Mouse (Mus musculus) midbrain, embryonic 16.5 days (tissue): ENCODE data around the gene Slco3a1. TPM values are rescaled to one million over a fixed set of nuclear protein-coding genes. Genes with fewer than 3 reads are reported as not detected.

Experiments used
- ATAC-seq: fragments of 200-750 bp; cut with Nextera tagmentation; 2 replicates; pipeline ENCODE4 v1.8.0; 2017; ENCODE audit warnings: moderate TSS enrichment
- H3K27ac ChIP-seq: fragments of 300-500 bp; sonication (generic); 2 replicates; pipeline ENCODE4 v1.5.1; 2014; ENCODE audit warnings: mild to moderate bottlenecking, low read length, mixed read lengths
- H3K27me3 ChIP-seq: fragments of 300-500 bp; sonication (generic); 2 replicates; pipeline ENCODE4 v1.6.1; 2014; ENCODE audit warnings: low read depth, low read length, mixed read lengths; ENCODE audit not compliant: control insufficient read depth, insufficient read depth
- H3K36me3 ChIP-seq: fragments of 300-500 bp; sonication (generic); 2 replicates; pipeline ENCODE4 v1.6.1; 2014; ENCODE audit warnings: mild to moderate bottlenecking, low read length, moderate library complexity, mixed read lengths; ENCODE audit not compliant: control insufficient read depth, insufficient read depth
- H3K4me1 ChIP-seq: fragments of 300-500 bp; sonication (generic); 2 replicates; pipeline ENCODE4 v1.6.1; 2014; ENCODE audit warnings: mild to moderate bottlenecking, low read length, mixed read lengths; ENCODE audit not compliant: control insufficient read depth, insufficient read depth
- H3K4me2 ChIP-seq: fragments of 300-500 bp; sonication (generic); 2 replicates; pipeline ENCODE4 v1.6.1; 2014; ENCODE audit warnings: mild to moderate bottlenecking, low read length, mixed read lengths
- H3K4me3 ChIP-seq: fragments of 300-500 bp; sonication (generic); 2 replicates; pipeline ENCODE4 v1.5.1; 2014; ENCODE audit warnings: low read depth, mild to moderate bottlenecking, low read length, moderate library complexity, mixed read lengths
- H3K9ac ChIP-seq: fragments of 300-500 bp; sonication (generic); 2 replicates; pipeline ENCODE4 v1.6.1; 2014; ENCODE audit warnings: low read depth, low read length, mixed read lengths
- H3K9me3 ChIP-seq: fragments of 300-500 bp; sonication (generic); replicated peaks from 2 replicates; pipeline ENCODE4 v1.6.1; 2014; ENCODE audit warnings: mild to moderate bottlenecking, low read length, mixed read lengths; ENCODE audit not compliant: control insufficient read depth, poor library complexity, severe bottlenecking
- WGBS: fragments of 180-500 bp; shearing (Covaris S2); extraction: QIAGEN DNeasy Blood & Tissue Kit; methylation state at CpG from one replicate; pipeline ENCODE4 v1.1.7; 2014; 5-methylcytosine and 5-hydroxymethylcytosine counted together
- polyA plus RNA-seq: library from polyadenylated mRNA; unstranded; fragments of >200 nt; fragmentation: Nextera tagmentation; extraction: Ambion mirVana; gene quantifications from 2 replicates; pipeline ENCODE4 v1.2.1, GENCODE M21; 2015

Slco3a1 gene
- 26.3 and 27.2 TPM in 2 replicates for polyA plus RNA-seq

DNA sequence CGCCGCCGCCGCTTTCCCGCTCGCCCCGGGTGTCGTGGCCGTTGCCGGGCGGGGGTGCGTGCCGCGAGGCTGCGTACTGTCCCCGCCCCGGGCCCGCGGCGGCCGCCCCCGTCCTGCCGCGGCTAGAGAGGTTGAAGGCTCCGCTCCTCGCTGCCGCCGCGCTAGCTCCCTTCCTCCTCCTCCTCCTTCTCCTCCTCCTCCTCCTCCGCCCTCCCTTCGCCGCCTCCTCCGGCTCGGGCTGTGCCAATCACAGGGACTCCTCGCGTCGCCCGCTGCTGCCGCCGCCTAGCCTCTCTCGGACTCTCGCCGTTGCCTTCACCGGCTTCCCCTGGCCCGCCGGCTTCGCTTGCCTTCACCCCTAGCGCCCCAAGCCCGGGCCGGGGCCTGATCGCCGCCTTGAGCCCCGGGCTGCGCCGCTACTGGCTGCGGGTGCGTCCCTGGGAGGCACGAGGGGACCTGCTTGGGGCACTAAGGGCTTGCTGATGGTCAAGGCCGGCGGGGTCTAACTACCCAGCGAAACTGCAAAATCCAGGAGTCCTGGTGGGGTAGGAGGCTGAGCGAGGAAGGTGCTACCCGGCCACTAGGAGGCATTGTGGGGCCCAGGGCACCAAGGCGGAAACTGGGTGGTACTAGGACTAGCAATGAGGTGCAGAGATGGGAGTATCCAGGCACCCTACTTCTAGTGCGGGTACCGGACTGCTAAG, at the start of gene Slco3a1:
Slco3a1 (minus strand) TSS at position 173 of the 704 bp plus-strand sequence.
- peak; percentile 91 for ATAC-seq
- H3K27me3 ChIP-seq = 0 out of 2 replicates have a peak, but pooled peaks cover 3% of the 10 kb centered on the region
- H3K4me3 ChIP-seq = peak within 1 kb of the TSS; percentile 91
- H3K27ac ChIP-seq = peak within 1 kb of the TSS; percentile 93
- no peaks in the 10 kb centered on the region for H3K36me3 ChIP-seq
- H3K4me2 ChIP-seq = peak within 1 kb of the TSS; percentile 81
- H3K4me1 ChIP-seq = peaks cover 34% of the 10 kb centered on the region
- under 1% methylated on average over 61 of the region's 66 CpGs for WGBS
- H3K9ac ChIP-seq = peak within 1 kb of the TSS; percentile 98
- no peaks in the 10 kb centered on the region for H3K9me3 ChIP-seq

DNA sequence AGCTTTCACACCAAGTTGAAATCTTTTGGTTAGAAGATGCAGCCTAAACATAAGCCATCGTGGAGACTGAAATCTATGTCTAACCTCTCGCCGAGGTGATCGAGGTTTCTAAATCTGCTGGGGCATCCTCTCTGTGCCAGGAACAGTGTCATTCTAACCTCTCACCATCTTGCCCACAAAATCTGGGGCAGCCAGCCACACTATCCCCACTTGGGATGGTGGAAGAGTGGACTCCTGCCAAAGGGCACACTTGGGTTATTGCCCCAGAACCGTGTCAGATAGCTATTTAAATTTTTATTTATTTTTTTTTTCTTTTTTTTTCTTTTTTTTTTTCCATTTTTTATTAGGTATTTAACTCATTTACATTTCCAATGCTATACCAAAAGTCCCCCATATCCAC, 46.4 kb upstream of the Slco3a1 start:
- Histone ChIP-seq H3K36me3 (no peaks in the 10 kb centered on the region), H3K27me3 (no peaks in the 10 kb centered on the region), H3K9me3 (no peaks in the 10 kb centered on the region), H3K4me2 (no peak overlapping the region), H3K4me3 (no peak overlapping the region), H3K9ac (no peak overlapping the region), H3K4me1 (no peaks in the 10 kb centered on the region), H3K27ac (no peak overlapping the region)
- no peak for ATAC-seq
- 98% methylated on average over 5 of the region's 5 CpGs for WGBS

DNA sequence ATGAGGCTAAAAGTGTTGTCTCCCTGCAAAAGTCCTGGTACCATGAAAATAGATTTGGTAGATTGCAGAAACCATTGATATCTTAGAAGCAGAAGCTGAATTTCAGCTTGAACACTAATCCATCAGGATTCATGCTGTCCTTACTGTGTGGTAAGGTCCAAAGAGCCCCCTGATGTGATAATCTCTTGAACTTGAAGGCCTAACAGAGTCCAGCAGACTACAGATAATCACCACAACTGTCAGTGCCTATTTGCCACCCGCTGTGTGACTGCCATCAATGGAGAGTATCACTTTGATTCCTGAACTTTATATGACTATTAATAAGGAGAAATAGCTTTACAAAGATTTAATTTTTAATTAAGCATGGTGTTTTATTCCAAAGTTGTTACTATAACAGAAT, 24.8 kb upstream of the Slco3a1 start:
- no peak overlapping the region for H3K4me3 ChIP-seq
- H3K9ac ChIP-seq = no peak overlapping the region
- no peak overlapping the region for H3K4me2 ChIP-seq
- no peaks in the 10 kb centered on the region for H3K36me3 ChIP-seq
- WGBS = 60% methylated on average over 1 of the region's 1 CpGs
- no peak overlapping the region for H3K27ac ChIP-seq
- no peaks in the 10 kb centered on the region for H3K9me3 ChIP-seq
- no peaks in the 10 kb centered on the region for H3K4me1 ChIP-seq
- H3K27me3 ChIP-seq = no peaks in the 10 kb centered on the region
- ATAC-seq = no peak

DNA sequence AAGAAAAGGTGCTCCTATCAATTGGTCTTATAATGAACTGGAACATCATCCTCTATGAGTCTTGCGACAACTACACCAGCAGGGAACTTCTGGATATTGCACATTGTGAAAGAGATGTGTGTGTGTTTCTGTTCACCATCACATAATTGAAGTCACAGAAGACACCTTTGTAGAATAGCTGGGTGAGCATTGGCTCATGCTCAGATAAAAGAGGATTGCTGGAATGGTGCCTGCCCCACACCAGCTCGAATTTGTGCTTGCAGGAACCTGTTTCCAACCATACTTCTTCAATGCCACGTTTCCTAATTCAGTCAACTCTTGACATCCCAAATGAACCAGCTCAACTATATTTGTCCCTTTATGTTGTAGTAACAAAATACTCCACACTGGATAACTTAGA, 21.1 kb upstream of the Slco3a1 start:
- Histone ChIP-seq H3K27me3 (no peaks in the 10 kb centered on the region), H3K9me3 (no peaks in the 10 kb centered on the region), H3K36me3 (no peaks in the 10 kb centered on the region), H3K4me2 (no peak overlapping the region), H3K4me1 (no peaks in the 10 kb centered on the region), H3K4me3 (no peak overlapping the region), H3K27ac (no peak overlapping the region), H3K9ac (no peak overlapping the region)
- ATAC-seq = no peak
- 77% methylated on average over 3 of the region's 3 CpGs for WGBS

DNA sequence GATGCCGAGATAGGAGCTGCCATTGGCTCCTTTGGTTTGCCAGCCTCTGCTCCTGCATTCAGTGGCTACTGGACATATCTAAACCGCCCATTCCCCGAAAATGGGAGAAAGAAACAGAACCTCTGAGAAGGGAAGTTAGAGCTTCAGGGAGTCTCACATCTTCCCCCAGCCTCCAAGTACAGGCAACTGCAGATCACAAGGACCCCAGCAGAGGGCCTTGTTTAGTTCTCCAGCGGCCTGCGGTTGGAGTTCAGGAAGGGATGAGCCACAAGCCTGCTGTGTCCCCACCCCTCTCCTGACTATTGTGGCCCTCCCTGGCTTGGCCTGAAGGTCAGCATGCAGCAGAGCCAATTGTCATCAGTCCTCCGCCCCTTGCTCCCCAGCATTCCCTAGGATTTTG, 836 bp upstream of the Slco3a1 start:
- no peaks in the 10 kb centered on the region for H3K36me3 ChIP-seq
- WGBS = 12% methylated on average over 6 of the region's 6 CpGs
- peak overlapping the region; percentile 81 for H3K4me2 ChIP-seq
- H3K9me3 ChIP-seq = no peaks in the 10 kb centered on the region
- H3K4me1 ChIP-seq = peaks cover 33% of the 10 kb centered on the region
- 0 out of 2 replicates have a peak, but pooled peaks cover 3% of the 10 kb centered on the region for H3K27me3 ChIP-seq
- H3K4me3 ChIP-seq = peak overlapping the region; percentile 91
- ATAC-seq = peak; percentile 21
- peak overlapping the region; percentile 98; the same call in 1 of the 2 replicates for H3K9ac ChIP-seq
- peak overlapping the region; percentile 93 for H3K27ac ChIP-seq

DNA sequence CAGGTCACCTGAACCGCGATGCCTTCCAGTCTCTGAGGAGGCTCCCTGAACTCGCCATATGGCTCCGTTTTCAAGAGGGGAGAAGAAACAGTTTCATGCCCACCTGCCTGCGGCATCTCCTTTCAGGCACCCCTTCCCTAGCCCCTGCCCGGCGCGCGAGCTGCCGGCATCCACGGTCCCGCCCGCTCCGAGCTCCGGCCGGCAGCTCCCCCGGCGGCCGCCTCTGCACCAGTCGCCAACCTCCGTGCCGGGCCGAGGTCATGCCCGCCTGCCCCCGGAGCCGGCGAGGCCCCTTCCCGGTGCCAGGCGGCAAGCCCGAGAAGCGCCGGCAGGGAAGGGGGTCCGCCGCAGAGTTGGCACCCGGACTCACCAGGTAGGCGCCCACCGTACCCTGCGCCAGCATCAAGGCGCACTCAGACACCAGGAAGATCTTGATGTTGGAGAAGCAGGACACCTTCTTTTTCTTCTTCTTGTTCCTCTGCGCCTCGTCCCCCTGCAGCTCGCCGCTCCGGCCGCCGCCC, 479 bp downstream of the Slco3a1 start:
- H3K4me2 ChIP-seq = peak overlapping the region; percentile 81
- peak; percentile 72 for ATAC-seq
- 0 out of 2 replicates have a peak, but pooled peaks cover 3% of the 10 kb centered on the region for H3K27me3 ChIP-seq
- peaks cover 34% of the 10 kb centered on the region for H3K4me1 ChIP-seq
- H3K9me3 ChIP-seq = no peaks in the 10 kb centered on the region
- H3K4me3 ChIP-seq = peak overlapping the region; percentile 91
- 0% methylated on average over 43 of the region's 46 CpGs for WGBS
- H3K9ac ChIP-seq = peak overlapping the region; percentile 98
- no peaks in the 10 kb centered on the region for H3K36me3 ChIP-seq
- H3K27ac ChIP-seq = peak overlapping the region; percentile 93

DNA sequence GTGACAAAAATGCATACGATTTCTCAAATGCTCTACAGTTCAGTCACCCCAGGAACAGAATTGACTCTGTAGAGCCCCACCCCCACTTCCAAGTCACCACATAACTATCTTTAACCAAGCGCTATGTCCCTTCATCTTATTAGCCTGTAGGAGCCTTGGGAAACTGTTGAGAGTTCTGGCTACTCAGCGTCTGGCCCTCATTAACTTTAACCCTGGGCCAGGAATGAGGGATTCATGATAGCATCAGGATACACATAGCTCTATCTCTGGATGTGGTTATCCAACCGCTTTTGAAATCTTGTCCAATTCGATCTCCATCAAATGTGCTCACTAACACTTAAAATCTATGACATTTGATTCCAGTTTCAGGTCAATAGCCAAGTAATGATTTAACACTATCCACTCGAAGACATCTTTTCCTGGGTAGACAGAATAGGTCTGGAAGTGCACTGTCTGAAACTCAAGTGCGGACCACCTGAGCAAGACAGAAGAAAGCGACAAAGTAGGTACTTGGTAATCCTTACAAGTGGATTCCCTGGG, 1.4 kb downstream of the Slco3a1 start:
- Histone ChIP-seq H3K4me1 (peaks cover 34% of the 10 kb centered on the region), H3K9ac (peak overlapping the region; percentile 98), H3K9me3 (no peaks in the 10 kb centered on the region), H3K4me3 (peak overlapping the region; percentile 91), H3K36me3 (no peaks in the 10 kb centered on the region), H3K27ac (peak overlapping the region; percentile 93), H3K27me3 (0 out of 2 replicates have a peak, but pooled peaks cover 3% of the 10 kb centered on the region), H3K4me2 (peak overlapping the region; percentile 81)
- no peak for ATAC-seq
- WGBS = 43% methylated on average over 8 of the region's 8 CpGs

DNA sequence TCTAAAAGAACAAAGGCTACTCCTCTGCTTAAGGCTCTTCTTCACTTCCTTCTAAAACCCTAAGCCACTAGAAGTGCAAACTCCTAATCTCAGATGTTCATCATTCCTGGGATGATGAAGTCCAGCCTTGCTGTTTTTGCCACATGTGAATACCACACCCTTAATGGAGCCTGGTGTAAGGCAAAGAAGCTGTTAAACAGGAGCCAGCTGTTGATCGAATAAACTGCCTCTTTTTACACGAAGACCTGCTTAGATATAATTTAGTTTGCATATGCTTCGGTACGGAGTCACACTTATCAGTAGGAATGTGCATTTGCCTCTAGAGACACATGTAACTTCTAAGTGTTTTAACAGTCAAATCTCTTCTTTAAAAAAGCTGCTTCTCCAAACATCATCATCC, 2.0 kb downstream of the Slco3a1 start:
- H3K4me1 ChIP-seq = peaks cover 34% of the 10 kb centered on the region
- H3K36me3 ChIP-seq = no peaks in the 10 kb centered on the region
- peak overlapping the region; percentile 91 for H3K4me3 ChIP-seq
- H3K4me2 ChIP-seq = peak overlapping the region; percentile 81
- H3K9ac ChIP-seq = peak overlapping the region; percentile 48
- H3K27me3 ChIP-seq = 0 out of 2 replicates have a peak, but pooled peaks cover 3% of the 10 kb centered on the region
- 56% methylated on average over 4 of the region's 4 CpGs for WGBS
- no peaks in the 10 kb centered on the region for H3K9me3 ChIP-seq
- no peak for ATAC-seq
- no peak overlapping the region for H3K27ac ChIP-seq

DNA sequence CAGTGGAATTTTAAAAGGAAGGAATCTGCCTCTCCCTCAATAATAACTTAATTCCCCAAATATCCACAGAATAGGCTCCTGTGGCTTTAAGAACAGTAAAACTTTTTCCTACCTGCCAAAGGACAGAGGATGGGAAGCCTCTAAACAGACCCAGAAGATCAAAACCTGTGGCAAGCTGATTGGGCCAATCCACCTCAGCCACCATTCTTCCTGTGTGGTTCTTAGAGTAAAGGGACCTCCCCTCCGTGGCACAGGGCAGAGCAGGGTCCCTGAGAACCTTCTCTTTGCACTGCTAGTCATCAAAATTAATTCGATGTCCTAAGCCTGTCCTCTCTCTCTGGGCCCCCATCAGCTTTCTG, 2.6 kb downstream of the Slco3a1 start:
- H3K4me2 ChIP-seq = peak overlapping the region; percentile 81
- peak overlapping the region; percentile 48 for H3K9ac ChIP-seq
- 0 out of 2 replicates have a peak, but pooled peaks cover 3% of the 10 kb centered on the region for H3K27me3 ChIP-seq
- H3K4me1 ChIP-seq = peaks cover 34% of the 10 kb centered on the region
- no peak overlapping the region for H3K27ac ChIP-seq
- 12% methylated on average over 2 of the region's 2 CpGs for WGBS
- H3K4me3 ChIP-seq = peak overlapping the region; percentile 91
- ATAC-seq = no peak
- H3K9me3 ChIP-seq = no peaks in the 10 kb centered on the region
- H3K36me3 ChIP-seq = no peaks in the 10 kb centered on the region
